10 mouse cellular contexts compared by ENCODE assay signal in genomic region chr15:82981676-82982520, GRCm38 (mm10). TPM values are rescaled to one million over a fixed set of nuclear protein-coding genes. Genes with fewer than 3 reads are reported as not detected.
DNase-seq lines count a peak whose midpoint lies in the region; ATAC-seq lines count a peak whose summit lies in the region.
"Had no signal": no experiment of that assay in that cellular context is flagged by ENCODE, and none has a peak within 500 bp of the region (broad histone marks: within the 10 kb centered on the region; RNA-seq: fewer than 3 reads in every experiment).

No protein-coding gene starts in this region.

- no peak overlapping the region for H3K27ac ChIP-seq in heart, embryonic 13.5 days (replicated peaks)
- H3K27ac ChIP-seq in heart, embryonic 12.5 days (ENCODE audit: poor library complexity, severe bottlenecking): no peak overlapping the region
- peak overlapping the region; percentile 83 for H3K27ac ChIP-seq in embryonic facial prominence, embryonic 10.5 days (replicated peaks)
- peak overlapping the region; percentile 89 for H3K27ac ChIP-seq in hindbrain, embryonic 14.5 days
- peak overlapping the region; percentile 88 for H3K27ac ChIP-seq in midbrain, embryonic 15.5 days
- H3K27ac ChIP-seq: left cerebral cortex, adult 2 months had no signal

- WGBS in heart, embryonic 13.5 days: 43% methylated on average over 15 of the region's 15 CpGs
- WGBS in heart, embryonic 12.5 days: 39% methylated on average over 15 of the region's 15 CpGs
- 29% methylated on average over 15 of the region's 15 CpGs for WGBS in embryonic facial prominence, embryonic 10.5 days
- 38% methylated on average over 15 of the region's 15 CpGs for WGBS in hindbrain, embryonic 14.5 days
- WGBS in midbrain, embryonic 15.5 days: 25% methylated on average over 15 of the region's 15 CpGs

- no peak overlapping the region for H3K4me3 ChIP-seq in heart, embryonic 13.5 days
- H3K4me3 ChIP-seq in heart, embryonic 12.5 days: no peak overlapping the region
- H3K4me3 ChIP-seq in embryonic facial prominence, embryonic 10.5 days: no peak overlapping the region; the same call in 1 of the 2 replicates
- no peak overlapping the region for H3K4me3 ChIP-seq in hindbrain, embryonic 14.5 days (replicated peaks; ENCODE audit: low read length)
- peak overlapping the region; percentile 26; the same call in 1 of the 2 replicates for H3K4me3 ChIP-seq in midbrain, embryonic 15.5 days

- peaks cover 55% of the 10 kb centered on the region for H3K27me3 ChIP-seq in heart, embryonic 13.5 days (replicated peaks)
- H3K27me3 ChIP-seq in heart, embryonic 12.5 days (replicated peaks): peaks cover 51% of the 10 kb centered on the region
- H3K27me3 ChIP-seq in embryonic facial prominence, embryonic 10.5 days (replicated peaks; ENCODE audit: low read depth, poor library complexity, severe bottlenecking): peaks cover 76% of the 10 kb centered on the region
- peaks cover 25% of the 10 kb centered on the region for H3K27me3 ChIP-seq in hindbrain, embryonic 14.5 days (ENCODE audit: control insufficient read depth, insufficient read depth, low read length)
- H3K27me3 ChIP-seq in midbrain, embryonic 15.5 days (replicated peaks): 0 out of 2 replicates have a peak, but pooled peaks cover 3% of the 10 kb centered on the region

- no peaks in the 10 kb centered on the region for H3K9me3 ChIP-seq in heart, embryonic 13.5 days
- no peaks in the 10 kb centered on the region for H3K9me3 ChIP-seq in heart, embryonic 12.5 days (replicated peaks)
- H3K9me3 ChIP-seq in embryonic facial prominence, embryonic 10.5 days: no peaks in the 10 kb centered on the region
- H3K9me3 ChIP-seq in hindbrain, embryonic 14.5 days (ENCODE audit: control insufficient read depth, low read length): no peaks in the 10 kb centered on the region
- no peaks in the 10 kb centered on the region for H3K9me3 ChIP-seq in midbrain, embryonic 15.5 days

- 0 out of 2 replicates have a peak overlapping the region, but pooled peaks have one; percentile 3 for H3K9ac ChIP-seq in heart, embryonic 13.5 days
- H3K9ac ChIP-seq in heart, embryonic 12.5 days: no peak overlapping the region
- peak overlapping the region; percentile 66 for H3K9ac ChIP-seq in hindbrain, embryonic 14.5 days
- H3K9ac ChIP-seq in midbrain, embryonic 15.5 days: peak overlapping the region; percentile 4; the same call in 1 of the 2 replicates

- DNase-seq in embryonic facial prominence, embryonic 10.5 days (ENCODE audit: low spot score): peak; percentile 25
- no peak for DNase-seq in hindbrain, embryonic 14.5 days (ENCODE audit: low spot score)
- no peak for DNase-seq in MN1 (ENCODE audit: low spot score)
- DNase-seq in gastrocnemius, postnatal 10 days: no peak
- DNase-seq in ovary, postnatal 36 days (ENCODE audit: low spot score): no peak
- DNase-seq: right cerebral cortex, adult 18-20 months had no signal

- H3K4me2 ChIP-seq in heart, embryonic 13.5 days: no peak overlapping the region
- no peak overlapping the region for H3K4me2 ChIP-seq in heart, embryonic 12.5 days
- H3K4me2 ChIP-seq in hindbrain, embryonic 14.5 days (replicated peaks): peak overlapping the region; percentile 52
- H3K4me2 ChIP-seq in midbrain, embryonic 15.5 days: peak overlapping the region; percentile 49

- no peaks in the 10 kb centered on the region for H3K36me3 ChIP-seq in heart, embryonic 13.5 days
- no peaks in the 10 kb centered on the region for H3K36me3 ChIP-seq in heart, embryonic 12.5 days
- H3K36me3 ChIP-seq in embryonic facial prominence, embryonic 10.5 days (replicated peaks): no peaks in the 10 kb centered on the region
- H3K36me3 ChIP-seq in hindbrain, embryonic 14.5 days (replicated peaks; ENCODE audit: control insufficient read depth, insufficient read depth): no peaks in the 10 kb centered on the region
- H3K36me3 ChIP-seq in midbrain, embryonic 15.5 days (replicated peaks): no peaks in the 10 kb centered on the region

- peaks cover 36% of the 10 kb centered on the region for H3K4me1 ChIP-seq in heart, embryonic 13.5 days
- peaks cover 32% of the 10 kb centered on the region for H3K4me1 ChIP-seq in heart, embryonic 12.5 days (replicated peaks)
- H3K4me1 ChIP-seq in embryonic facial prominence, embryonic 10.5 days: peaks cover 67% of the 10 kb centered on the region
- peaks cover 52% of the 10 kb centered on the region for H3K4me1 ChIP-seq in hindbrain, embryonic 14.5 days (replicated peaks; ENCODE audit: control insufficient read depth, insufficient read depth, low read length)
- H3K4me1 ChIP-seq in midbrain, embryonic 15.5 days: peaks cover 59% of the 10 kb centered on the region

- no peak for ATAC-seq in heart, embryonic 13.5 days (ENCODE audit: extremely low read depth, insufficient number of reproducible peaks, low FRiP score, low TSS enrichment)
- ATAC-seq in heart, embryonic 12.5 days (ENCODE audit: insufficient number of reproducible peaks, low FRiP score): no peak
- ATAC-seq in hindbrain, embryonic 14.5 days (ENCODE audit: low FRiP score): no peak
- no peak for ATAC-seq in midbrain, embryonic 15.5 days (replicated peaks)

RNA-seq across cellular contexts. Expression of gene Tcf20, which starts 5.8 kb away (rescaled TPM):
- polyA plus RNA-seq in heart, embryonic 13.5 days (2015; fragmentation: Nextera tagmentation; extraction: Ambion mirVana): 4.6 and 4.8 TPM in 2 replicates
- 5.4 and 6.4 TPM in 2 replicates for polyA plus RNA-seq in heart, embryonic 12.5 days (2016; fragmentation: Nextera tagmentation; extraction: Ambion mirVana)
- 8.4 and 8.5 TPM in 2 replicates for polyA plus RNA-seq in embryonic facial prominence, embryonic 10.5 days (2016; fragmentation: Nextera tagmentation; extraction: Ambion mirVana)
- polyA plus RNA-seq in hindbrain, embryonic 14.5 days (2014; fragmentation: Nextera tagmentation; extraction: Ambion mirVana): 14.0 TPM in 2 replicates
- polyA plus RNA-seq in midbrain, embryonic 15.5 days (2015; fragmentation: Nextera tagmentation; extraction: Ambion mirVana): 15.1 and 15.9 TPM in 2 replicates
- total RNA-seq in gastrocnemius, postnatal 10 days (2021): 10 to 100 TPM; 33.4 to 40.6 TPM

RNA-seq across cellular contexts. Expression of gene Nfam1, which starts 51.2 kb away (rescaled TPM):
- 2.0 and 2.1 TPM in 2 replicates for polyA plus RNA-seq in heart, embryonic 13.5 days (2015; fragmentation: Nextera tagmentation; extraction: Ambion mirVana)
- 1.7 and 1.9 TPM in 2 replicates for polyA plus RNA-seq in heart, embryonic 12.5 days (2016; fragmentation: Nextera tagmentation; extraction: Ambion mirVana)
- polyA plus RNA-seq in embryonic facial prominence, embryonic 10.5 days (2016; fragmentation: Nextera tagmentation; extraction: Ambion mirVana): 2.4 and 2.6 TPM in 2 replicates
- 1.9 and 2.1 TPM in 2 replicates for polyA plus RNA-seq in hindbrain, embryonic 14.5 days (2014; fragmentation: Nextera tagmentation; extraction: Ambion mirVana)
- 2.9 TPM in 2 replicates for polyA plus RNA-seq in midbrain, embryonic 15.5 days (2015; fragmentation: Nextera tagmentation; extraction: Ambion mirVana)
- total RNA-seq in gastrocnemius, postnatal 10 days (2021): 1 to 10 TPM; 1.4 to 3.0 TPM

Comparison
In these comparisons a context has a peak if more than half of its experiments do, and no peak if none do; other contexts are left out.
1. H3K27ac ChIP-seq: peak in embryonic facial prominence, embryonic 10.5 days (single experiment), hindbrain, embryonic 14.5 days (single experiment) and midbrain, embryonic 15.5 days (single experiment); none in heart, embryonic 13.5 days (single experiment) and heart, embryonic 12.5 days (single experiment).
2. H3K4me2 ChIP-seq: peak in hindbrain, embryonic 14.5 days (single experiment) and midbrain, embryonic 15.5 days (single experiment); none in heart, embryonic 13.5 days (single experiment) and heart, embryonic 12.5 days (single experiment).